Mouse (Mus musculus) CH12.LX (cell line): Measurements from ENCODE around the gene Mapk11. TPM values are rescaled to one million over a fixed set of nuclear protein-coding genes. Genes with fewer than 3 reads are reported as not detected.

Experiments
- DNase-seq: peaks from one replicate; pipeline ENCODE4 v3.0.0-alpha.2; 2013; ENCODE audit errors: extremely low read depth
- H3K27ac ChIP-seq: 2 replicates; pipeline ENCODE4 v1.5.1; 2012; ENCODE audit warnings: low read depth, mild to moderate bottlenecking, control low read depth, moderate library complexity; ENCODE audit not compliant: insufficient read depth
- H3K27me3 ChIP-seq: replicated peaks from 2 replicates; pipeline ENCODE3; 2012; ENCODE audit warnings: inconsistent platforms
- H3K36me3 ChIP-seq, 2 experiments: replicated peaks in 1 of 2; 2 replicates each; pipeline versions ENCODE3 to v1.6.1; 2012; ENCODE audit warnings: inconsistent platforms in 1 of 2, low read length in 1 of 2, mild to moderate bottlenecking in 1 of 2, mixed read lengths in 1 of 2, moderate library complexity in 1 of 2; ENCODE audit not compliant: control insufficient read depth in 1 of 2, insufficient read depth in 1 of 2
- H3K4me1 ChIP-seq, 2 experiments: 2 replicates each; pipeline ENCODE4 v1.6.1; 2012; ENCODE audit warnings: inconsistent platforms in 1 of 2, moderate library complexity in 1 of 2; ENCODE audit not compliant: insufficient read depth in 2 of 2, control insufficient read depth in 1 of 2
- H3K4me2 ChIP-seq: 2 replicates; pipeline ENCODE4 v1.6.1; 2012; ENCODE audit warnings: low read depth, mild to moderate bottlenecking, control low read depth; ENCODE audit not compliant: poor library complexity, insufficient read depth, severe bottlenecking
- H3K4me3 ChIP-seq, 3 experiments: fragments of 150-350 bp in 1 of 3; sonication (generic) in 1 of 3; replicated peaks in 1 of 3; 2 replicates each; pipeline versions ENCODE3 to v1.5.1; 2011 to 2012; ENCODE audit warnings: low read depth in 2 of 3, low read length in 2 of 3, mild to moderate bottlenecking in 2 of 3, moderate library complexity in 2 of 3, control low read depth in 1 of 3, improper control_type of control experiment in 1 of 3, inconsistent platforms in 1 of 3, mixed read lengths in 1 of 3; ENCODE audit not compliant: poor library complexity in 1 of 3
- H3K79me2 ChIP-seq: replicated peaks from 2 replicates; pipeline ENCODE4 v1.6.1; 2012; ENCODE audit warnings: mild to moderate bottlenecking, moderate library complexity; ENCODE audit not compliant: control insufficient read depth, poor library complexity, insufficient read depth, severe bottlenecking; ENCODE audit errors: extremely low read depth
- H3K9ac ChIP-seq: 2 replicates; pipeline ENCODE4 v1.6.1; 2012; ENCODE audit warnings: low read depth, mild to moderate bottlenecking, control low read depth, moderate library complexity; ENCODE audit not compliant: insufficient read depth
- H3K9me3 ChIP-seq: replicated peaks from 2 replicates; pipeline ENCODE3; 2012; ENCODE audit warnings: low read length, inconsistent platforms, mixed read lengths
- BHLHE40 ChIP-seq: IDR thresholded peaks from 2 replicates; pipeline ENCODE4 v1.6.1; 2011; ENCODE audit warnings: mild to moderate bottlenecking, low read depth, low read length, improper control_type of control experiment
- CHD1 ChIP-seq: IDR thresholded peaks from 2 replicates; pipeline ENCODE4 v1.6.1; 2012; ENCODE audit warnings: low read depth, low read length, improper control_type of control experiment, inconsistent platforms
- CHD2 ChIP-seq: IDR thresholded peaks from 2 replicates; pipeline ENCODE4 v1.6.1; 2011; ENCODE audit warnings: low read length, improper control_type of control experiment
- CTCF ChIP-seq, 2 experiments: IDR thresholded peaks in 1 of 2; conservative IDR thresholded peaks in 1 of 2; 2 replicates each; pipeline ENCODE4 v1.5.1; 2011 to 2012; ENCODE audit warnings: low read depth in 2 of 2, low read length in 2 of 2, improper control_type of control experiment in 1 of 2, inconsistent platforms in 1 of 2, mild to moderate bottlenecking in 1 of 2, moderate library complexity in 1 of 2
- ELF1 ChIP-seq: IDR thresholded peaks from 2 replicates; pipeline ENCODE4 v1.6.1; 2014; ENCODE audit warnings: low read depth, mild to moderate bottlenecking, inconsistent platforms, low read length, improper control_type of control experiment
- EP300 ChIP-seq: IDR thresholded peaks from 2 replicates; pipeline ENCODE4 v1.6.1; 2011; ENCODE audit warnings: low read length, improper control_type of control experiment
- GABPA ChIP-seq: IDR thresholded peaks from 2 replicates; pipeline ENCODE4 v1.6.1; 2012; ENCODE audit warnings: low read depth, low read length, improper control_type of control experiment, inconsistent platforms; ENCODE audit not compliant: insufficient replicate concordance
- HCFC1 ChIP-seq: IDR thresholded peaks from 2 replicates; pipeline ENCODE4 v1.6.1; 2012; ENCODE audit warnings: low read depth, mild to moderate bottlenecking, inconsistent platforms, low read length, improper control_type of control experiment
- JUN ChIP-seq: IDR thresholded peaks from 2 replicates; pipeline ENCODE4 v1.6.1; 2011; ENCODE audit warnings: low read depth, mild to moderate bottlenecking, low read length, improper control_type of control experiment, moderate library complexity; ENCODE audit not compliant: insufficient read depth
- MAZ ChIP-seq: IDR thresholded peaks from 2 replicates; pipeline ENCODE4 v1.6.1; 2012; ENCODE audit warnings: low read depth, mild to moderate bottlenecking, inconsistent platforms, low read length, improper control_type of control experiment, moderate library complexity
- MEF2A ChIP-seq: IDR thresholded peaks from 2 replicates; pipeline ENCODE4 v1.6.1; 2014; ENCODE audit warnings: low read depth, mild to moderate bottlenecking, inconsistent platforms, low read length, improper control_type of control experiment, borderline replicate concordance
- NELFE ChIP-seq: IDR thresholded peaks from 2 replicates; pipeline ENCODE4 v1.6.1; 2011; ENCODE audit warnings: low read depth, low read length, improper control_type of control experiment
- NRF1 ChIP-seq: IDR thresholded peaks from 2 replicates; pipeline ENCODE4 v1.6.1; 2014; ENCODE audit warnings: low read depth, mild to moderate bottlenecking, inconsistent platforms, low read length, improper control_type of control experiment, moderate library complexity
- RAD21 ChIP-seq: IDR thresholded peaks from 2 replicates; pipeline ENCODE4 v1.6.1; 2011; ENCODE audit warnings: low read depth, mild to moderate bottlenecking, low read length, improper control_type of control experiment, moderate library complexity
- RCOR1 ChIP-seq: conservative IDR thresholded peaks from 2 replicates; pipeline ENCODE4 v1.6.1; 2012; ENCODE audit warnings: low read depth, mild to moderate bottlenecking, inconsistent platforms, low read length, improper control_type of control experiment
- TBP ChIP-seq: conservative IDR thresholded peaks from 2 replicates; pipeline ENCODE4 v1.6.1; 2011; ENCODE audit warnings: low read depth, low read length, improper control_type of control experiment
- UBTF ChIP-seq: IDR thresholded peaks from 2 replicates; pipeline ENCODE4 v1.6.1; 2012; ENCODE audit warnings: low read depth, mild to moderate bottlenecking, inconsistent platforms, low read length, improper control_type of control experiment, moderate library complexity
- ZC3H11A ChIP-seq: IDR thresholded peaks from 2 replicates; pipeline ENCODE4 v1.6.1; 2012; ENCODE audit warnings: low read depth, mild to moderate bottlenecking, inconsistent platforms, low read length, improper control_type of control experiment
- ZNF384 ChIP-seq: IDR thresholded peaks from 2 replicates; pipeline ENCODE4 v1.6.1; 2012; ENCODE audit warnings: low read depth, low read length, improper control_type of control experiment, inconsistent platforms
- dilution Hi-C: fragments of 300-500 bp; cut with MboI; formaldehyde crosslinking; loops from 2 replicates; pipeline ENCODE4 v1.14.3; 2020; ENCODE audit warnings: low sequenced_read_pairs; ENCODE audit not compliant: extremely low pct_unique_long_range_greater_than_20kb, extremely low pct_ligation_motif_present
- in situ Hi-C: fragments of 300-500 bp; cut with MboI; formaldehyde crosslinking; loops from 3 replicates; pipeline ENCODE4 v1.14.3; 2019; ENCODE audit warnings: low sequenced_read_pairs, low pct_ligation_motif_present, low pct_unique_long_range_greater_than_20kb, mixed read lengths
- polyA plus RNA-seq: library from polyadenylated mRNA; unstranded; fragments of >175 nt; gene quantifications from 2 replicates; pipeline ENCODE4 v1.2.1, GENCODE M21; 2012; ENCODE audit warnings: low read depth; ENCODE audit not compliant: insufficient read length
- total RNA-seq, 2 experiments: library from RNA; depleted of rRNA; stranded (reverse); fragments of 300-350 nt in 1 of 2; fragments of >200 nt in 1 of 2; gene quantifications; 2 replicates each; pipeline ENCODE4 v1.2.3; 2012 to 2014

The Mapk11 gene
- total and polyA plus RNA-seq, 3 experiments: 3.9 to 11.4 (median 5.3) TPM

DNA sequence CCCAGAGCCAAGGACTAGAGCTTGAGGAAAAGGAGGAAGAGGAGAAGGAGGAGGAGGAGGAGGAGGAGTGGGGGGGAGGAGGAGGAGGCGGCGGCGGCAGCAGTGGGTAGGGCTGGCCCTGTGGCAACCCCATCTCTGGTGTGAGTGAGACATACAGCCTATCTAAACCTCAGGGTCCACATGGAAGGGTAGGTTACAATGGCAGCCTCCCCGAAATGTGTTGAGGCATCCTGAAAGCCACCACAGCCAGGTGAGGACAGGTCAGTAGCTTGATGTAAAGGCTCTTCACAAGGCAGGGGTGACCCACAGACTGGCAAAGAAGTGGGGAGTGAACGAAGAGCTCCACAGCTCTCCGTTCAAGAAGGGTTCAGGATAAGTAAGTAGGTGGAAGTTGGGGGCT lies 10.9 kb downstream of the Mapk11 start:
- H3K4me3 ChIP-seq: no peak overlapping the region
- dilution Hi-C loops: no loop called here
- no peaks in the 10 kb centered on the region for H3K9me3 ChIP-seq
- H3K79me2 ChIP-seq: no peaks in the 10 kb centered on the region
- DNase-seq: no peak
- in situ Hi-C loops: no loop called here
- no peak overlapping the region for H3K27ac ChIP-seq
- TF ChIP-seq MEF2A (no peak), NRF1 (no peak), MAZ (no peak), CHD1 (no peak), EP300 (no peak), TBP (no peak), JUN (no peak), HCFC1 (no peak), GABPA (no peak), CHD2 (no peak), NELFE (no peak), UBTF (no peak)
- TF ChIP-seq, all 38 proteins: peak for 0
- no peak overlapping the region for H3K4me2 ChIP-seq
- no peak overlapping the region for H3K9ac ChIP-seq
- peaks cover 0 to 5% of the 10 kb centered on the region in 2 experiments for H3K36me3 ChIP-seq
- H3K4me1 ChIP-seq: peaks cover 0 to 13% of the 10 kb centered on the region in 2 experiments; a peak in 2 of 4 replicates
- H3K27me3 ChIP-seq: peaks cover 69% of the 10 kb centered on the region

- Histone ChIP-seq H3K79me2 (no peaks in the 10 kb centered on the region), H3K36me3 (peaks cover 0 to under 1% of the 10 kb centered on the region in 2 experiments), H3K9ac (no peak overlapping the region), H3K4me3 (no peak overlapping the region), H3K27me3 (peaks cover 72% of the 10 kb centered on the region), H3K27ac (no peak overlapping the region), H3K9me3 (no peaks in the 10 kb centered on the region), H3K4me2 (no peak overlapping the region), H3K4me1 (peaks cover 0 to 10% of the 10 kb centered on the region in 2 experiments; a peak in 2 of 4 replicates)
- in situ Hi-C loops: no loop called here
- dilution Hi-C loops: no loop called here
- TF ChIP-seq JUN (no peak), GABPA (no peak), ZNF384 (no peak), TBP (no peak), RCOR1 (no peak), RAD21 (no peak), ELF1 (no peak), ZC3H11A (no peak), NRF1 (no peak), BHLHE40 (no peak), CTCF (conservative IDR thresholded peaks at IDR 0.05 in 1 of 2, IDR thresholded peaks at IDR 0.05 in 1 of 2; ENCODE audit: low read depth in 2 of 2, low read length in 2 of 2) (no peak)
- no peak for DNase-seq
These were observed 11.4 kb downstream of the Mapk11 start for GRCm38 (mm10) chr15:89138046-89138405.
